Mouse (Mus musculus): ENCODE data around the gene Mpp3. TPM values are rescaled to one million over a fixed set of nuclear protein-coding genes. Genes with fewer than 3 reads are reported as not detected.

Gene Mpp3
- total and polyA plus RNA-seq, 3 experiments, result 0.12 to 3.8 (median 0.31) TPM

- dilution Hi-C loops (cut with MboI; ENCODE audit: extremely low pct_ligation_motif_present, extremely low pct_unique_long_range_greater_than_20kb, low sequenced_read_pairs) (no loop called here), in situ Hi-C loops (cut with MboI; ENCODE audit: low pct_ligation_motif_present, low pct_unique_long_range_greater_than_20kb, low sequenced_read_pairs) (no loop called here)
- Histone ChIP-seq H3K9ac (ENCODE audit: insufficient read depth, low read depth) (no peak overlapping the region), H3K4me3 (replicated peaks in 1 of 3; ENCODE audit: low read depth in 2 of 3, low read length in 2 of 3, poor library complexity in 1 of 3) (no peak overlapping the region), H3K36me3 (replicated peaks in 1 of 2; ENCODE audit: control insufficient read depth in 1 of 2, insufficient read depth in 1 of 2, low read length in 1 of 2) (no peaks in the 10 kb centered on the region), H3K79me2 (replicated peaks; ENCODE audit: control insufficient read depth, extremely low read depth, insufficient read depth, poor library complexity, severe bottlenecking) (no peaks in the 10 kb centered on the region), H3K27ac (ENCODE audit: insufficient read depth, low read depth) (no peak overlapping the region), H3K4me1 (ENCODE audit: control insufficient read depth in 1 of 2, insufficient read depth in 2 of 2) (no peaks in the 10 kb centered on the region), H3K9me3 (replicated peaks; ENCODE audit: low read length) (no peaks in the 10 kb centered on the region), H3K4me2 (ENCODE audit: insufficient read depth, low read depth, poor library complexity, severe bottlenecking) (no peak overlapping the region), H3K27me3 (replicated peaks) (peaks cover 84% of the 10 kb centered on the region)
- TF ChIP-seq SMC3 (IDR thresholded peaks at IDR 0.05; ENCODE audit: low read depth, low read length) (no peak), GABPA (IDR thresholded peaks at IDR 0.05; ENCODE audit: insufficient replicate concordance, low read depth, low read length) (no peak), HCFC1 (IDR thresholded peaks at IDR 0.05; ENCODE audit: low read depth, low read length) (no peak), NRF1 (IDR thresholded peaks at IDR 0.05; ENCODE audit: low read depth, low read length) (no peak), POLR2AphosphoS2 (IDR thresholded peaks at IDR 0.05; ENCODE audit: low read depth, low read length) (no peak), TBP (conservative IDR thresholded peaks at IDR 0.05; ENCODE audit: low read depth, low read length) (no peak), CHD2 (IDR thresholded peaks at IDR 0.05; ENCODE audit: low read length) (no peak), JUN (IDR thresholded peaks at IDR 0.05; ENCODE audit: insufficient read depth, low read depth, low read length) (no peak), E2F4 (IDR thresholded peaks at IDR 0.05; ENCODE audit: insufficient replicate concordance, low read depth, low read length) (no peak), ZKSCAN1 (IDR thresholded peaks at IDR 0.05; ENCODE audit: borderline replicate concordance, low read depth, low read length) (no peak), CTCF (conservative IDR thresholded peaks at IDR 0.05 in 1 of 2, IDR thresholded peaks at IDR 0.05 in 1 of 2; ENCODE audit: low read depth in 2 of 2, low read length in 2 of 2) (no peak), POLR2A (IDR thresholded peaks at IDR 0.05; ENCODE audit: low read depth, low read length) (no peak)
- no peak for DNase-seq (ENCODE audit: extremely low read depth)
Measured at GRCm38 (mm10) chr11:102035456-102035960, 7.2 kb upstream of the Mpp3 start.

GRCm38 (mm10) chr11:102034887-102035286 lies 6.6 kb upstream of the Mpp3 start:
- Histone ChIP-seq H3K4me2 (ENCODE audit: insufficient read depth, low read depth, poor library complexity, severe bottlenecking) (no peak overlapping the region), H3K27me3 (replicated peaks) (peaks cover 89% of the 10 kb centered on the region), H3K79me2 (replicated peaks; ENCODE audit: control insufficient read depth, extremely low read depth, insufficient read depth, poor library complexity, severe bottlenecking) (no peaks in the 10 kb centered on the region), H3K4me1 (ENCODE audit: control insufficient read depth in 1 of 2, insufficient read depth in 2 of 2) (no peaks in the 10 kb centered on the region), H3K9me3 (replicated peaks; ENCODE audit: low read length) (no peaks in the 10 kb centered on the region), H3K9ac (ENCODE audit: insufficient read depth, low read depth) (no peak overlapping the region), H3K27ac (ENCODE audit: insufficient read depth, low read depth) (no peak overlapping the region), H3K4me3 (replicated peaks in 1 of 3; ENCODE audit: low read depth in 2 of 3, low read length in 2 of 3, poor library complexity in 1 of 3) (no peak overlapping the region), H3K36me3 (replicated peaks in 1 of 2; ENCODE audit: control insufficient read depth in 1 of 2, insufficient read depth in 1 of 2, low read length in 1 of 2) (no peaks in the 10 kb centered on the region)
- dilution Hi-C loops (cut with MboI; ENCODE audit: extremely low pct_ligation_motif_present, extremely low pct_unique_long_range_greater_than_20kb, low sequenced_read_pairs), result no loop called here
- DNase-seq (ENCODE audit: extremely low read depth), result no peak
- no peak for TF ChIP-seq SIN3A (IDR thresholded peaks at IDR 0.05; ENCODE audit: low read length)
- TF ChIP-seq MEF2A (IDR thresholded peaks at IDR 0.05; ENCODE audit: borderline replicate concordance, low read depth, low read length), result no peak
- no peak for TF ChIP-seq RCOR1 (conservative IDR thresholded peaks at IDR 0.05; ENCODE audit: low read depth, low read length)
- no peak for TF ChIP-seq ZKSCAN1 (IDR thresholded peaks at IDR 0.05; ENCODE audit: borderline replicate concordance, low read depth, low read length)
- no peak for TF ChIP-seq JUN (IDR thresholded peaks at IDR 0.05; ENCODE audit: insufficient read depth, low read depth, low read length)
- no peak for TF ChIP-seq MXI1 (IDR thresholded peaks at IDR 0.05; ENCODE audit: low read depth, low read length)
- no peak for TF ChIP-seq TBP (conservative IDR thresholded peaks at IDR 0.05; ENCODE audit: low read depth, low read length)
- no peak for TF ChIP-seq NRF1 (IDR thresholded peaks at IDR 0.05; ENCODE audit: low read depth, low read length)
- no peak for TF ChIP-seq MYC (IDR thresholded peaks at IDR 0.05; ENCODE audit: low read depth, low read length)
- no peak for TF ChIP-seq ELF1 (IDR thresholded peaks at IDR 0.05; ENCODE audit: low read depth, low read length)
- no peak for TF ChIP-seq NELFE (IDR thresholded peaks at IDR 0.05; ENCODE audit: low read depth, low read length)
- in situ Hi-C loops (cut with MboI; ENCODE audit: low pct_ligation_motif_present, low pct_unique_long_range_greater_than_20kb, low sequenced_read_pairs), result no loop called here

Measured in CH12.LX (cell line).